In genomic region chr11:80383019-80383625, GRCm38 (mm10) we compare ENCODE assay signal across 7 mouse cellular contexts. TPM values are rescaled to one million over a fixed set of nuclear protein-coding genes. Genes with fewer than 3 reads are reported as not detected.
DNase-seq lines count a peak whose midpoint lies in the region; ATAC-seq and TF ChIP-seq lines count a peak whose summit lies in the region.

Zfp207 (plus strand) TSS chr11:80383279.

- peak within 1 kb of the TSS; percentile 99 for H3K27ac ChIP-seq in embryonic facial prominence, embryonic 10.5 days (replicated peaks)
- peak within 1 kb of the TSS; percentile 96 for H3K27ac ChIP-seq in intestine, postnatal 0 days (ENCODE audit: low read depth, low read length)
- H3K27ac ChIP-seq in midbrain, embryonic 12.5 days (replicated peaks) = peak within 1 kb of the TSS; percentile 88
- H3K27ac ChIP-seq in small intestine, adult 2 months (ENCODE audit: insufficient read depth, low read depth, low read length) = peak within 1 kb of the TSS; percentile 83

- peak; percentile 87; the same call in 1 of the 2 replicates for TF ChIP-seq POLR2A in small intestine, adult 2 months (IDR thresholded peaks at IDR 0.05; ENCODE audit: low read depth, low read length)

- intact Hi-C loops in left cerebral cortex, postnatal 4 days (cut with DNase I) = no loop called here

- peak; percentile 99 for DNase-seq in adrenal gland, postnatal 10 days
- DNase-seq in embryonic facial prominence, embryonic 10.5 days (ENCODE audit: low spot score) = peak; percentile 97
- DNase-seq in gonadal fat pad, adult 2 months (ENCODE audit: low read depth) = peak; percentile 54
- peak; percentile 99 for DNase-seq in left cerebral cortex, postnatal 4 days

- TF ChIP-seq CTCF in intestine, postnatal 0 days (IDR thresholded peaks at IDR 0.05; ENCODE audit: low read depth) = peak; percentile 17; the same call in 1 of the 2 replicates
- TF ChIP-seq CTCF in small intestine, adult 2 months (IDR thresholded peaks at IDR 0.05; ENCODE audit: extremely low read depth, insufficient read length, insufficient replicate concordance, low read depth, low read length) = peak; percentile 6; the same call in 1 of the 2 replicates

- H3K9ac ChIP-seq in intestine, postnatal 0 days (ENCODE audit: low read depth, low read length) = peak within 1 kb of the TSS; percentile 99
- H3K9ac ChIP-seq in midbrain, embryonic 12.5 days (replicated peaks) = peak within 1 kb of the TSS; percentile 97

- H3K36me3 ChIP-seq in embryonic facial prominence, embryonic 10.5 days (replicated peaks) = peaks cover 39% of the 10 kb centered on the region
- peaks cover 13% of the 10 kb centered on the region for H3K36me3 ChIP-seq in intestine, postnatal 0 days (ENCODE audit: control insufficient read depth, insufficient read depth)
- peaks cover 20% of the 10 kb centered on the region for H3K36me3 ChIP-seq in midbrain, embryonic 12.5 days
- H3K36me3 ChIP-seq in small intestine, adult 2 months (ENCODE audit: control insufficient read depth, insufficient read depth, low read length) = peaks cover 10% of the 10 kb centered on the region

- no peaks in the 10 kb centered on the region for H3K9me3 ChIP-seq in embryonic facial prominence, embryonic 10.5 days
- H3K9me3 ChIP-seq in intestine, postnatal 0 days (ENCODE audit: control insufficient read depth) = no peaks in the 10 kb centered on the region
- H3K9me3 ChIP-seq in midbrain, embryonic 12.5 days = no peaks in the 10 kb centered on the region

- peaks cover 30% of the 10 kb centered on the region for H3K4me1 ChIP-seq in embryonic facial prominence, embryonic 10.5 days
- 0 out of 2 replicates have a peak, but pooled peaks cover 3% of the 10 kb centered on the region for H3K4me1 ChIP-seq in intestine, postnatal 0 days (replicated peaks; ENCODE audit: control insufficient read depth, insufficient read depth, low read length)
- peaks cover 25% of the 10 kb centered on the region for H3K4me1 ChIP-seq in midbrain, embryonic 12.5 days
- H3K4me1 ChIP-seq in small intestine, adult 2 months (ENCODE audit: control insufficient read depth, insufficient read depth, insufficient read length, low read length) = 0 out of 2 replicates have a peak, but pooled peaks cover 3% of the 10 kb centered on the region

- no peaks in the 10 kb centered on the region for H3K27me3 ChIP-seq in embryonic facial prominence, embryonic 10.5 days (replicated peaks; ENCODE audit: low read depth, poor library complexity, severe bottlenecking)
- no peaks in the 10 kb centered on the region for H3K27me3 ChIP-seq in intestine, postnatal 0 days (replicated peaks; ENCODE audit: control insufficient read depth, insufficient read depth, low read length)
- H3K27me3 ChIP-seq in midbrain, embryonic 12.5 days = no peaks in the 10 kb centered on the region
- no peaks in the 10 kb centered on the region for H3K27me3 ChIP-seq in small intestine, adult 2 months (ENCODE audit: control insufficient read depth, insufficient read depth, low read length)

- H3K4me2 ChIP-seq in intestine, postnatal 0 days (replicated peaks; ENCODE audit: low read depth) = peak within 1 kb of the TSS; percentile 72
- peak within 1 kb of the TSS; percentile 84 for H3K4me2 ChIP-seq in midbrain, embryonic 12.5 days (replicated peaks)

- peak within 1 kb of the TSS; percentile 96 for H3K4me3 ChIP-seq in embryonic facial prominence, embryonic 10.5 days
- H3K4me3 ChIP-seq in intestine, postnatal 0 days (ENCODE audit: low read depth, low read length) = peak within 1 kb of the TSS; percentile 96
- H3K4me3 ChIP-seq in midbrain, embryonic 12.5 days = peak within 1 kb of the TSS; percentile 92
- peak within 1 kb of the TSS; percentile 93 for H3K4me3 ChIP-seq in small intestine, adult 2 months (ENCODE audit: low read depth, low read length)

- WGBS in embryonic facial prominence, embryonic 10.5 days = under 1% methylated on average over 33 of the region's 33 CpGs
- WGBS in intestine, postnatal 0 days = 0% methylated on average over 33 of the region's 33 CpGs
- under 1% methylated on average over 33 of the region's 33 CpGs for WGBS in midbrain, embryonic 12.5 days
- WGBS in small intestine, adult 2 months = under 1% methylated on average over 33 of the region's 33 CpGs

- ATAC-seq in intestine, postnatal 0 days = peak; percentile 94
- peak; percentile 95 for ATAC-seq in midbrain, embryonic 12.5 days (ENCODE audit: low FRiP score, low read depth)

RNA-seq across cellular contexts. Expression of gene Zfp207, which starts in this region (rescaled TPM):
- total RNA-seq in adrenal gland, postnatal 10 days (2021) = 100 to 1,000 TPM; 134 to 158 TPM
- 321 and 322 TPM in 2 replicates for polyA plus RNA-seq in embryonic facial prominence, embryonic 10.5 days (2016; fragmentation: Nextera tagmentation; extraction: Ambion mirVana)
- 115 and 131 TPM in 2 replicates for polyA plus RNA-seq in gonadal fat pad, adult 2 months (2012; rRNA removed)
- polyA plus RNA-seq in intestine, postnatal 0 days (2015; fragmentation: Nextera tagmentation; extraction: Ambion mirVana) = 109 and 113 TPM in 2 replicates
- total RNA-seq in left cerebral cortex, postnatal 4 days (2021) = 100 to 1,000 TPM; 193 to 206 TPM
- 278 and 288 TPM in 2 replicates for polyA plus RNA-seq in midbrain, embryonic 12.5 days (2016; fragmentation: Nextera tagmentation; extraction: Ambion mirVana)
- 28.6 and 54.4 TPM in 2 replicates for polyA plus RNA-seq in small intestine, adult 2 months (2012; rRNA removed)

Comparison
In these comparisons a context has a peak if more than half of its experiments do, and no peak if none do; other contexts are left out.
1. Peak in every context shown above with its lines: DNase-seq, ATAC-seq, H3K4me3 ChIP-seq and H3K27ac ChIP-seq.